Mouse (Mus musculus) Patski (cell line): ENCODE results near the gene Krtap10-4. TPM values are rescaled to one million over a fixed set of nuclear protein-coding genes. Genes with fewer than 3 reads are reported as not detected.
A peak's percentile ranks its signal among the peaks of the same experiment; 100 is the strongest.
"Not testable (repeated sequence)": the region's sequence is repeated elsewhere in the genome, so short reads cannot be mapped to it uniquely, and the experiment has no call there.

Experiments
- ATAC-seq: fragments of 100-300 bp; one replicate; pipeline ENCODE4 v1.8.0; 2021
- CTCF ChIA-PET: fragments of 350-600 bp; sonication (Branson Sonifier 250); formaldehyde crosslinking; loops from one replicate; lab custom pipeline; 2022; ENCODE audit warnings: inconsistent platforms; lab: Charles Lee
- POLR2A ChIA-PET: fragments of 350-600 bp; sonication (Branson Sonifier 250); formaldehyde crosslinking; loops from one replicate; lab custom pipeline; 2022; ENCODE audit warnings: antibody characterized with exemption, inconsistent platforms; lab: Charles Lee
- DNase-seq: peaks from one replicate; pipeline ENCODE4 v3.0.0-alpha.2; 2011; ENCODE audit warnings: low read depth, low spot score
- H3K27me3 ChIP-seq: fragments of 371-371 bp; one replicate; pipeline ENCODE4 v1.5.1; 2021
- CTCF ChIP-seq: fragments of 100-300 bp; IDR thresholded peaks from one replicate; pipeline ENCODE4 v1.5.1; 2021
- in situ Hi-C: fragments of 300-500 bp; cut with MboI; formaldehyde crosslinking; loops from 3 replicates; pipeline ENCODE4 v1.11.1; 2018; ENCODE audit warnings: low pct_unique_long_range_greater_than_20kb, mixed read lengths
- polyA plus RNA-seq: library from polyadenylated mRNA; unstranded; gene quantifications from one replicate; pipeline ENCODE4 v1.2.3, GENCODE M21; 2021

The Krtap10-4 gene
- polyA plus RNA-seq, 1 experiment from 2014 or later: not detected

DNA sequence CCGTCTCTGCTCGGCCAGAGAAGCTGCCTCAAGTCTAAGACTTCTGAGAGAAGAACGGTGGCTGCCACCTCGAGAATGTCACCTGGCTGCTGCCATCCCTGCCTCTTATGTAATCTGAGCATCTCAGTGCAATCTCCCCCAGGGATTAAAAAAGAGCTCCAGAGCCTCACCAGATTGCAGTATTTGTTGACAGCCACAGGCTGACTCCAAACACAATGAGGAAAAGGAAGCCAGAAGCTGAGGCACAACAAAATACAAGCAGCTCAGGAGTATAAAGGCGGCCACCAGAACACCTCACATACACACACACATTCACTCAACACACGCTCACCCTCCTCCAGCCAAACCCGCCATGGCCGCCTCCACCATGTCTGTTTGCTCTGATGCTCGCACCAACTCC is 8.8 kb upstream of the Krtap10-4 start, which contains the start of gene Krtap10-10:
Gene Krtap10-10, plus strand, starts transcription at position 301 of the 400 bp plus-strand sequence.
- TF ChIP-seq CTCF: no peak
- no peak for DNase-seq
- H3K27me3 ChIP-seq: peaks cover 17% of the 10 kb centered on the region
- in situ Hi-C loops: no loop called here
- POLR2A ChIA-PET: no interaction called here
- no peak for ATAC-seq
- CTCF ChIA-PET: interaction anchor here (0.9 kb wide), 1 partner anchor 15 kb away, joined by 4 read pairs; no protein-coding TSS in a partner anchor

DNA sequence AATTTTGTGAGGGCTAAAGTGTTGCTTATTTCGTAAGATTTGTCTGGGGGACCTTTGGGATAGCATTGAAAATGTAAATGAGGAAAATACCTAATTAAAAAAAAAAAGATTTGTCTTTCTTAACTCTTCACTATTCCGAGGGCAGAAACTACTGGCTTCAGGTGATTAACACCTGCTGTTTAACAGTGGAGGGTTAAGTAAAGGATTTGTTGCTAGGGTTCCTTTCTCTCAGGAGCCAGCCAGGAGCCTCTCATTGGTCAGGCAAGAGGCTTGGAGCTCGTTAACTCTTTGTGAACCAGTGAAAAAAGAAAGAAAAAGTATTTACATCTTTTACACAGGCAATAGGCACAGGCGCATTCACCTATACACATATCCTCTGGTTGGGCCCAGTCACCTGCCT is 7.7 kb downstream of the Krtap10-4 start:
- DNase-seq (no peak), ATAC-seq (no peak)
- peaks cover 28% of the 10 kb centered on the region for H3K27me3 ChIP-seq
- POLR2A ChIA-PET: no interaction called here
- CTCF ChIA-PET: no interaction called here
- in situ Hi-C loops: no loop called here
- no peak for TF ChIP-seq CTCF

GRCm38 (mm10) chr10:77818523-77818922 is 8.4 kb downstream of the Krtap10-4 start:
- TF ChIP-seq CTCF: no peak
- ChIA-PET CTCF (no interaction called here), POLR2A (no interaction called here)
- ATAC-seq (no peak), DNase-seq (no peak)
- H3K27me3 ChIP-seq: peaks cover 29% of the 10 kb centered on the region
- in situ Hi-C loops: no loop called here

DNA sequence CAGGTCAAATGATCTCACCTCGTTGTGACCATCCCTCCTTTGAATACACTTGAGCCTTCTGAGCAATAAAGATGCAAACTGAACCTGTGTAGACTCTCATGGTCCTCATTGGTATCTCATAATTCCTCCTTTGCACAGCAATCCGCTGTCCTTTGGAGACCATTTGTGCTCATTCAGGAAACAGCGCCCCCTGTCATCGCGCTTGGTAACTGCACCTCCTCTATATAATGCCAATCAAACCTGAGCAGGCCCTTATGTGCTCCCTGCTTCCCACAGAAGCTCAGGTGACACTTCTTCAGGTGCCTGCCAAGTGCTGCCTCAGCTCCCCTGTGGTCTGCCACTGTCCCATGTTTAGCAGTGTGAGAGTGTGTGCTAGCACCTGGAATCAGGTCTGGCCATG is 11.4 kb downstream of the Krtap10-4 start:
- peak; percentile 68 for TF ChIP-seq CTCF
- CTCF ChIA-PET: interaction anchor here (0.6 to 1.2 kb wide), 2 partner anchors 18 to 78 kb away, joined by 3 read pairs; no protein-coding TSS in a partner anchor
- ATAC-seq: no peak
- POLR2A ChIA-PET: no interaction called here
- in situ Hi-C loops: no loop called here
- peaks cover 27% of the 10 kb centered on the region for H3K27me3 ChIP-seq
- no peak for DNase-seq

DNA sequence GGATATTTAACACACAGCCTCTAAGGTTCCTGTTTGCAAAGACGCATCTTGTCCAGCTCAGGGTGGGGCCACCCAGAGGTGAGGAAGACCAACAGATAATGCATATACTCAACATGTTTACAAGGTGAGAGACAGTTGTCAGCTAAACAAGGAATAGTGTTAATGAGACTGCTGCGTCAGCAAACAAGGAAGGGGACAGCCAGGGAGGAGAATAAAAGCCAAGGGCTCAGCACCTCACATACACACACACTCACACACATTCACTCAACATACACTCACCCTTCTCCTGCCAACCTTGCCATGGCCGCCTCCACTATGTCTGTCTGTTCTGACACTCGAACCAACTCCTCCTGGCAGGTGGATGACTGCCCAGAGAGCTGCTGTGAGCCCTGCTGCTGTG is 12.5 kb downstream of the Krtap10-4 start, which contains the start of gene Gm2696:
Gene Gm2696, plus strand, starts transcription at position 301 of the 400 bp plus-strand sequence.
- no peak for ATAC-seq
- peaks cover 17% of the 10 kb centered on the region for H3K27me3 ChIP-seq
- in situ Hi-C loops: no loop called here
- DNase-seq: no peak
- TF ChIP-seq CTCF: no peak
- ChIA-PET CTCF (interaction anchor here (0.9 kb wide), 1 partner anchor 187 kb away, joined by 3 read pairs; no protein-coding TSS in a partner anchor), POLR2A (no interaction called here)

- DNase-seq (no peak), ATAC-seq (no peak)
- POLR2A ChIA-PET: no interaction called here
- CTCF ChIA-PET: no interaction called here
- peaks cover 17% of the 10 kb centered on the region for H3K27me3 ChIP-seq
- TF ChIP-seq CTCF: no peak
- in situ Hi-C loops: no loop called here
These were observed 15.2 kb downstream of the Krtap10-4 start, which contains the start of gene Gm9507 for GRCm38 (mm10) chr10:77811743-77812142. Gm9507 (minus strand) TSS chr10:77811843.

DNA sequence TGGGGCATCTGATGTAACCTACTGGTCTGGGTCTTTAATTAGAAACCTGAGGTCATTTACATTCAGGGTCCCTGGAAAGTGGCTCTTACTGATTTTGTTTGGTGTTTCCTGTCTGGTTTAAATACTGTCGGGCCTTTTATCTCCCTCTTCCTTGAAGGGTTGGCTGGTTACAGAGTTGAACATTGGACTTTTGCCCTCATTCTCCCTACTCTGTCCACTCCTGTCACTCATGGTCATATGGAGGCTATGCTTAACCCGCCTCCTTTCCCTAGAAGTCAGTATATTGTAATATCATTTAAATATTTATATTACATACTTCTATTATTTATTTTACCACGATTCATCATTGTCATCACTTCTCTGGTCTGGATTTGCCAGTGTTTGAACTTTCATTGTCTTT is 22.8 kb downstream of the Krtap10-4 start:
- ATAC-seq: no peak
- TF ChIP-seq CTCF: no peak
- ChIA-PET CTCF (no interaction called here), POLR2A (no interaction called here)
- no peak for DNase-seq
- peaks cover 18% of the 10 kb centered on the region for H3K27me3 ChIP-seq
- in situ Hi-C loops: no loop called here

GRCm38 (mm10) chr10:77798921-77799508 is 27.9 kb downstream of the Krtap10-4 start, which contains the start of gene Gm19668:
Gm19668 (minus strand) TSS chr10:77799133.
- CTCF ChIA-PET: no interaction called here
- peaks cover 25% of the 10 kb centered on the region for H3K27me3 ChIP-seq
- in situ Hi-C loops: no loop called here
- no peak for TF ChIP-seq CTCF
- POLR2A ChIA-PET: no interaction called here
- no peak for DNase-seq
- no peak for ATAC-seq

GRCm38 (mm10) chr10:77798164-77798920 is 28.6 kb downstream of the Krtap10-4 start:
- POLR2A ChIA-PET, in situ Hi-C loops, DNase-seq, CTCF ChIA-PET, ATAC-seq: not testable (repeated sequence)
- peaks cover 25% of the 10 kb centered on the region for H3K27me3 ChIP-seq

DNA sequence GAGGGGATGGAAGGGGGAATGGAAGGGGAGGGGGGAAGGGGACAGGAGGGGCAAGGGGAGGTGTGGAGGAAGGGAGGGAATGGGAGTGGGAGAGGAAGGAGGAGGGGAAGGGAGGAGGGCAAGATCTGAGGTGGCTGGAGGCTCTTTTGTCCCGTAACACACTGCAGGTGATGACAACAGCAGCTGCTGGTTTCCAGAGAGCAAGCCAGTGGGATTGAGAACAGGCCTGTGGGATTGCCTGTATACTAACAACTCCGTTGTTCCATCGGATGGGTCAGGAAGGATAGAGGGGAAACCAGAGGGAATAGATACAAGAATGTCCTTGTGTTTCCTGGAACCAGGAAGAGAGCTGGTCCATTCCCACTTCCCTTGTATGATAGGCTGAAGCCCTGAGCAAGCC is 29.2 kb downstream of the Krtap10-4 start:
- in situ Hi-C loops: no loop called here
- TF ChIP-seq CTCF: no peak
- ChIA-PET POLR2A (no interaction called here), CTCF (no interaction called here)
- H3K27me3 ChIP-seq: peaks cover 25% of the 10 kb centered on the region
- ATAC-seq (no peak), DNase-seq (no peak)

GRCm38 (mm10) chr10:77794976-77795375 is 31.9 kb downstream of the Krtap10-4 start, which contains the start of gene Gm9639:
Gm9639 (minus strand) TSS chr10:77795076.
- POLR2A ChIA-PET: no interaction called here
- CTCF ChIA-PET: no interaction called here
- in situ Hi-C loops: no loop called here
- no peak for DNase-seq
- no peak for ATAC-seq
- peaks cover 12% of the 10 kb centered on the region for H3K27me3 ChIP-seq
- TF ChIP-seq CTCF: no peak
